Mouse (Mus musculus): ENCODE results near the gene Usp48.

DNA sequence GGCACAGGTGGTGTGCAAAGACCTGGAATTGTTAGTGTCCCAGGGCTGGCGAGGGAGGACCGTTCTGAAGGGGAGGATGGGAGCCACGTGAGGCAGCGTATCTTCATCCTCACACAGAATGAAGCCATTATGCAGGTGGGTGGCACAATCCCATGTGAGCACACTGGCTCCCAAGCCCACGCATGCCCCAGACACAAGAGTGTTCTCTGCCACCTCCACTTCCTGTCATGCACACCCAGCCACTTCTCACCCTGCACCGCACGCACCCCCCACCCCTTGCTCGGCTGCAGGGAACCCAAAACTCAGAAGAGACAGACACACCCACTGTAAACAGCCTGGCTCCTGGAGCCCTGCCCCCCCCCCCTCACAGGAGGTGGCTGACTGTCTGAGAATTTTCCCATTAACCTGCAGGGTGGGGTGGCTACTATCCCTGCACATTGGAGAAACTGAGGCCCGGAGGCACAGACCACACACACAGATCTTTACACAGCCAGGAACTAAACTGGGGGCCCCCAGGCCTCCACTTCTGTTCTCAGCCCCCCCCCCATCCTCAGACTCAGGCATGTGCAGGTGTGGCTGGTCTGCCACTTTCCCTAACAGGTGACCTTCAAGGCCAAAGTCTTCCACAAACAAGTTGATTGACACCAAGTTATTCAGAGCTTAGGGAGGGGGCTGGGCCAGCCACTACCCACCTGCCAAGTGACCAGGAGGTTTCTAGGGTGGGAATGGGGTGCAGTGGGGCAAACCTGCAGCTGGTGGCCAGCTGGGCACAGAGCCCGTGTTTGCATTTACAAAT, 98.8 kb downstream of the Usp48 start:
- TF ChIP-seq EP300 (IDR thresholded peaks at IDR 0.05; ENCODE audit: low read length) (no peak), ETS1 (conservative IDR thresholded peaks at IDR 0.05; ENCODE audit: low read depth, low read length) (no peak), CTCF (conservative IDR thresholded peaks at IDR 0.05 in 1 of 2, IDR thresholded peaks at IDR 0.05 in 1 of 2; ENCODE audit: low read depth in 2 of 2, low read length in 2 of 2) (no peak), MEF2A (IDR thresholded peaks at IDR 0.05; ENCODE audit: borderline replicate concordance, low read depth, low read length) (no peak), GABPA (IDR thresholded peaks at IDR 0.05; ENCODE audit: insufficient replicate concordance, low read depth, low read length) (no peak)
